Mouse (Mus musculus) kidney, adult 8-10 months (tissue): ENCODE measurements around the gene Trappc5.

Source experiments
- DNase-seq, 2 experiments: peaks; one replicate each; pipeline ENCODE4 v3.0.0; 2022

The Trappc5 gene

DNA sequence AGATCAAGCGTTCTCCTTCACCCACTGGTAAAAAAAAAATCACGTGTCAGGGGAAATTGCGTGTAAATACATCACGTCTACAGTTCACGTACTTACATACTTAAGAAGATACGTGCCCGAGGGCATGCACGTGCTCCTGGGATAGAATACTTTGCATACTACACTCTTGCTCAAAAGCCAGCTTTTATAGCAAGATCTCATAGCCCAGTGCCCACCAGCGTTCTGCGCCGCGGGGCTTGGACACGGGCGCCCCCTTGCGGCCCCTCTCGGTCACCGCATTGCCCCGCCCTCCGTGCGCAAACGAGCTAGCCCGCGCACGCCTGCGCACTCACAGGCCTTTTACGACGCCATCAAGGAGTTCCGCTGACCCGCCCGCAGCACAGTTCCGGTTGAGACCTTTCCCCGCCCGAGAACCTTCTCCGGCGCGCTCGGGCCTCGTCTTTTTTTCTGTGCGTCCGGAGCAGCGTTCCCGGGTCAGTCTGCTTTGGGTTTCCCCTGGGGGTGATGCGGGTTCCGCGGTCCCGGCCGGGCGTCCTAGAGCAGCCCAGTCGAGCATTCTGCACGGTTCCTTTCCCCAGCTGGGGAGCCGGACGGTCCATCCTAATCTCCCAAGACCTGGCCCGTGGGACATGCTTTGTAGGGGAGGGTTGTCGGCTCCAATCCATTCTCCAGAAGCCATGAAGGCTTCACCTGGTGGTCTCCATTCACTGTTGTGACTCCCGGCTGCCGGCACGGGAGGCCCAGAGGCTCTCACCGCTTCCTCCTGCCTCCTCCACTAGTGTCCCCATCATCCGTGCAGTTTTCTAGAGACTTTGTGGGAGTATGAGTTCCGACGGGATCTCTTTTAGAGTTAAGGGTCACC is at the start of gene Trappc5:
TSS of gene Trappc5 (plus strand) at position 169 of the 862 bp plus-strand sequence.
- DNase-seq = peak; percentile 91 to 94

DNA sequence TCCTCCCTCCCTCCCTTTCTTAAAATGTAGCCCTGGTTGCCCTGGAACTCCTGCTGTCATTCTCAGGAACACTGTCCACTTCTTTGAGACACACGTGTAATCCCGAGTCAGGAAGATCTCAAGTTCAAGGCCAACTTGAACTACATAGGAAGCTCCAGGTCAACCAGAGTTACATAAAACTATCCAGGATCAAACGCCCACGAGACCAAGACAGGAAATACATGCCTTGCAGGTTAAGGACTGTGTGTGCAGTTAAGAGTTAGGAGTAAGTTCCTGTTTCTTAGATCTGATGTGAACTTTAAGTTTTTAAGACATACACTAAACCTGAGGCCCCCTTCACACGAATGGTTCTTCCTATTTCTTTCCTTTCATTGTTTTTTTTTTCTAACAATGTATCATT is 49.1 kb upstream of the Trappc5 start:
- DNase-seq = no peak

DNA sequence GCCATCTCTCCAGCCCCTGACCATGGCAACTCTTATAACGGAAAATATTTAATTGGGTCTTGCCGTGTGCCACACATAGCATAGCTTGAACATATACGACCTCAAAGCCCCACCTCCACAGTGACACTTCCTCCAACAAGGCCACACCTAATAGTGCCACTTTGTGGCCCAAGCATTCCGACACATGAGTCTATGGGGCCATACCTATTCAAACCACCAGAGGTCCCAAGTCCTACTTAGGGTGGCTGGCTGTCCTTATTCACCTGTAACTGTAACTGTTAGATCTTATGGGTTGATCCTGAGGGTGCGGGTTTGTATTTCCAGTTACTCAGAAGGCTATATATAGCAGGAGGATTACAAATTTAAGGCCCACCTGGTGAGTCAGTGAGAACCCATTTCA is 48.1 kb upstream of the Trappc5 start:
- peak in 1 of 2 experiments; percentile 58 for DNase-seq

DNA sequence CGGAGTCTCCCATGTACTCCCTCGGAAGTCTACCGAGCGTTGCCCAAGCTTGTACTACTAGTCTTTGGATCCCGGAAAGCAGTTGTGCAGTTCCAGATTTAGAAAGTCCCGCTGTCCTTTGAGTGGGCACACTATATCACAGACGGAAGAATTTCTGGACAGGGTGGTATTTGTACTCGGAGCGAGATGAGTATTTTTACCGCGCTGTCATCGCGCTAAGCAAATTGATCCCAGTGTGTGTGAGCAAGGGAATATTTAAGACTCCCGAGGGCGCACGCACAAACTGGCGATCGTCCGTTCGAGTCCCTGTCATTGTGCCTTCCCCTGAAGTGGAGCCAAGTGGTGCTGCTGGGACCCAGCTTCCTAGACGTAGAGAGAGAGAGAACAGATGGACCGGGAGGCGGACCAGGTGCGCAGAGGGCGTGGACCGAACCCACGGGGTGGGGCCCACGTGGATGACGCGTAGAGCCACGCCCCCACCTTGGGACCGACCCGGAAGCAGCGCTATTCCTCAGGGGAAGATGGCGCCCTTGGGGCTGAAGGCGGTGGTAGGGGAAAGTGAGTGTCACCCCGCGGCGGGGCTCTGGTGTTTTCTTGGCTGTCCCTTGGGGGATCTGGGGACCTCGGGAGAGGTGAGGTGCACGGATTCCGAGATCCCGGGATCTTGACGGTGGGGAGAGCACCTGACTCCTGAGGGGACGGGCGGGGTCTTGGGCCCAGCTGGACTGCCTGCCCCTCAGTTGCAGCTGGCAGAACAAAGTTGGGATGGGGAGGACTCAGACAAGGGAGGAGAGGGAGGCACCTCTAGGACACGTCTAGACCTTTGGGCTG is 45.2 kb upstream of the Trappc5 start, which contains the start of gene Stxbp2:
TSS of gene Stxbp2 (plus strand) at position 309 of the 831 bp plus-strand sequence.
- peak; percentile 86 to 89 for DNase-seq

DNA sequence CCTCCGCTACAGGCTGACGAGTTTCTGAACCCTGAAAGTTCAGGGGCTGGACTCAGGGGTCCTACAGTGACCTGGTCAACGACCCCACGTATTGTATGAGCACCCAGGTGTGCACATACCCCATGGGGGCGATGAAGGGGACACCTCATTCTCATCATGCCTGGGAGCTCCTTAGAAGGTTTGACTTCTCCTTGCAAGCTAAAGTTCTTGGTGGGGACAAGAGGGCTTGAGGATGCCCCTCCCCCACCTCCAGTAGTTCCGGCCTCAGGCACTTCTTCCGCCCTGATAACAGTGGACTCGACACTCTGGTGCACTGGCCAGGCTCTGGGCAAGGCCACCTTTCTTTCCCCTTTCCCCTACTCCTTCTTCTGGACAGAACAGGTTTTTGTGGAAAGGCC is 44.6 kb upstream of the Trappc5 start:
- DNase-seq = no peak

DNA sequence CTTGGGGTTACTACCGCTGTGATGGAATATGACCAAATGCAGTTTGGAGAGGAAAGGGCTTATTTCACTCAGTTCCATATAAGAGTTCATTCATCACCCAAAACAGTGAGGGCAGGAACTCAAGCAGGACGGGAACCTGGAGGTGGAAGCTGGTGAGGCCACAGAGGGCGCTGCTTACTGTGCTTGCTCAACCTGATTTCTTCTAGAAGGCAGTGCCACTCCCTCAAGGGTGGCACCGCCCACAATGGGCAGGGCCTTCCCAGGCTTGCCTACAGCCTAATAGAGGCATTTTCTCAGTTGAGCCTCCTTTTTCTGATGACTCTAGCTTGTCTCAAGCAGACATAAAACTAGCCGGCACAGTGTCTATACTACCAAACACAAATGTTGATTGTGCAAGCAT is 30.3 kb upstream of the Trappc5 start:
- DNase-seq = peak; percentile 53 to 72

DNA sequence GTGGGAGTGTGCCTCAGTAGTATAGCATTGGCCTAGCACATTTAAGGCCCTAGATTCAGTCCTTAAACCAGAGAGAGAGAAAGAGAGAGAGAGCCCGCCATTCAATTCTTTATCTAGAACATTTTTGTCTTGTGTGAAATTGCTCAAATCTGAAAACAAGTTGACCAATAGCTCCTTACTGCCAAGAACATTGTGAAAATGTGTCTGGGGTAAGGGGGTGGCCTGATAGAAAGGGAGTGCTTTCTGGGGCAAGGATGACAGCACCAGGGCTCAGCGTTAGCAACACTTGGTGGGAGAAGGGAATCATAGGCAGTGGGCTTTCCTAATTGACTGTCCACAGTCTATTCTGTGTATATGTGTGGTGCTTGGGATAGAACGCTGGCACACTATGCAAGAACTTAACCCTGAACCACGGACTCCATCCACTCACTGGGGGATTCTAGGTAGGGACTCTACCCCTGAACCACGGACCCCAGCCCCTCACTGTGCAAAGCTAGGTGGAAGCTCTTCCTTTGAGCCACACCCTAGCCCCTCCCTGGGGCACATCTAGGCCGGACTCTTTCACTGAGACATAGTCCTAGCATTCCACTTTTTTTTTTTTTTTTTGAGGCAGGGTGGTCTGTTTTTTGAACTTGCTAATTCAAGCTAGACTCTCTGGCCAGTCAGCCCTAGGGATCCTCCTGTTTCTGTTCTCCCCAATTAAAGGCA is 29.1 kb upstream of the Trappc5 start:
- DNase-seq = no peak

DNA sequence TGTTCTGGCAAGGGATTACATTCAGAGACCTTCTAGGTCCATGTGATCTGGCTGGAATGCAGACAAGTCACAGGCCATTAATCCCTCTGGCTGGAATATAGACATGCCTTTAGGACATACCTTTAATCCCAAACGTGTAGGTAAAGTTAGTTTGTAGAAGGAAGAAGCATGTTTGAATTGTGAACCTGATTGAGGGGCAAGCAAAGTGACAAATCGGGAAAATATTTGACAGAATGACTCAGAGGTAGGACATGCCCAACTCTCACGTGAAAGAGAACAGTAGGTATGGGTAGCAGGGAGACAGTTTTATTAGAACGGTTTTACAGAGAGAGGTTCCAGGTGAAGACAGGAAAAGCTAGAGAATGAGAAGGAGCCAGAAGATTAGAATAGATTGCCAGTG is 28.5 kb upstream of the Trappc5 start:
- no peak for DNase-seq

DNA sequence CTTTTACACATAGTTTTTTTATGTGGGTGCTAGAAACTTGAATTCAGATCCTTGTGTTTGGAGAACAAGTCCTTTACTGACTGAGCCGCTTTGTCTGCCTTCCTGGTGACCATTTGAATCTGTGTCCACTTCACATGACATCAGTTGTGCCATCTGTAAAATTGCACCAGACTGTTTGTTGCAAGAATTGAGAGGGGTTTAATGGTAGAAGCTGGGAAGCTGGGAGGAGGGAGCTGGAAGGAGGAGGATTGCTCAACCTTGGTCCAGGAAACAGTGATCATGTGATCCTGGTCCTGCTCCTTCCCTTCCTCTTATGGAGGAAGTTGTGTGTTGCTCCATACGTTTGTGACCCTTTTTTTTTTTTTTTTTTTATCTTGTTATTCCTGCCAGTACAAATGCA is 27.8 kb upstream of the Trappc5 start:
- no peak for DNase-seq

DNA sequence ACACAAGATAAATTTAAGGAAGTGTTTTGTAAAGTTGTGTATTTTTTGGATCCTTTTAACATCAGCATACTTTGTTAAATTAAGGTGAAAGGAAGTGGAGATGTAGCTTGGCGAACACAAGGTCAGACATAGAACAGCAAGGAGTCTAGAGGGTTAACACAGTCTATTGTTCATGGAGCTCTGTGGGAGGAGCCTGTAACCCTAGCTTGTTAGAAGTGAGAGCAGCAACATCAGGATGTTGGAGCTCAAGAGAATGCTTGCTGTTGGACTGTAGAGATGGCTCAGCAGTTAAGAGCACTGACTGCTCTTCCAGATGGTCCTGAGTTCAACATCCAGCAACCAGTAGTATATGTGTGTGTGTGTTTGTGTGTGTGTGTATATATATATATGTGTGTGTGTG is 27.1 kb upstream of the Trappc5 start:
- no peak for DNase-seq

DNA sequence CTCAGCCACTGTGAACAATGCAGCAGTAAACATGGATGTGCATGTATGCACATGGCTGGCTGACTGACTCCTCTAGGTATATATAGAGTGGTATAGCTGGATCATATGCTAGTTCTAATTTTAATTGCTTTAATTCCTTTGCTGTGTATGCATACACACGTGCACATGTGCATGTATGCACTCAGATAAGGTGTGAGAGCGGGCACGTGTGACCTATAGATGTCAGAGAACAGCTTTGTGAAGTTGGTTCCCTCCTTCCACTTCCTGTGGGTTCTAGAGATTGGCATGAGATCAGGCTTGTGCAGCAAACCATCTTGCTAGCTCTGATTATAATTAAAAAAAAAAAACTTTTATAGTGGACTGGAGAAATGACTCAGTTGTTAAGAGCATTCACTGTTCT is 23.3 kb upstream of the Trappc5 start:
- no peak for DNase-seq

DNA sequence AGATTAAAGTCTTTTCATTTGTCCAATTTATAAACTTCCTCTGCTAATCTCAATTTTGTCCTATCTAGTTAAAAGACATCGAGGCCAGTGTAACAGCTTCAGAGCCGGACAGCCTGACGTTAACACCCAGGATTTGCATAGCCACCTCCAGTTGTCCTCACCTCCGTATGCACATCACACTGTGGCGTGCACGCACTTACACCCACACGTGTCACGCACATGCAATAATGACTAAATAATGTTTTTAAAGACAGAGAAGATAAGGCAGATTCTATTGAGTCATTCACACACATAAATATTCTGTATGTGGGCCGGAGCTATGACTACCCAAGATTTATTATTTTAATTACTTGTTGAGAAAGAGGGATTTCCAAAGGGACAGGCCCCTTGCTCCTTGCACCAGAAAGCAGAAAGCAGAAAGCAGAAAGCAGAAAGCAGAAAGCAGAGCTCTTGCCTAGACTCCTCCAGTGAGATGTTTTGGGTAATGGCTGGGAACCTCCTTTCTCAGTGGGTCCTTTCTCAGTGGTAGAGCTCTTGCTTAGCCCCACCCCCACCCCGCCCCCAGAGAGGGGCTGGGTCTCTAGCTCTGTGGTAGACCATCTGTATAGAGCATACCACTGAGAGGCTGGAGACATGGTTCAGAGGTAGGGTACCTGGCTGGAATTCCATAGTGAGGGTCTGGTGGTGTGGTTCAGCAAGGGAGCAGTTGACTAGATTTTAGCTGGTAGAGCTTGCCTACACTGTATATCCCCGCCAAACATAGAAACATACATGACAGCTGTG is 21.2 kb upstream of the Trappc5 start:
- DNase-seq = no peak

DNA sequence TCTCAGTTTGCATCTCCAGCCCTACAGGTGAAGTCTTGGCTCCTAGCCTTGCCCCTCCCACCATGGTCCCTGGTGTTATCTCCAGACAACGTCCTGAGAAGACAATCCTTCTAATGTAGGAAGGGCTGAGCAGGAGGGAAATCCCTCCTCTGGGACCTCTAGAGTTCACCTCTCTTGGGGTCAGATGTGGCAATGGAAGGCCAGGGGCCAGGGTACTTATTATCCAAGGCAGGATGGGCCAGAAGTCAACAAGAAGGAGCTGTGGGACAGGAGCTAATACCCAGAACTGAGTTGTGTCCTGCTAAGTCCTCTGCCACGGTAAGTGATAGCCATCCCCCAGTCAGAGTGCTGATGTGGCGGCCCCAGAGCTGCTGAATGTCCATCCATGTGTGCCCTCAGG is 20.6 kb upstream of the Trappc5 start, which contains the start of gene Retn:
TSS of gene Retn (plus strand) at position 245 of the 400 bp plus-strand sequence.
- DNase-seq = no peak

DNA sequence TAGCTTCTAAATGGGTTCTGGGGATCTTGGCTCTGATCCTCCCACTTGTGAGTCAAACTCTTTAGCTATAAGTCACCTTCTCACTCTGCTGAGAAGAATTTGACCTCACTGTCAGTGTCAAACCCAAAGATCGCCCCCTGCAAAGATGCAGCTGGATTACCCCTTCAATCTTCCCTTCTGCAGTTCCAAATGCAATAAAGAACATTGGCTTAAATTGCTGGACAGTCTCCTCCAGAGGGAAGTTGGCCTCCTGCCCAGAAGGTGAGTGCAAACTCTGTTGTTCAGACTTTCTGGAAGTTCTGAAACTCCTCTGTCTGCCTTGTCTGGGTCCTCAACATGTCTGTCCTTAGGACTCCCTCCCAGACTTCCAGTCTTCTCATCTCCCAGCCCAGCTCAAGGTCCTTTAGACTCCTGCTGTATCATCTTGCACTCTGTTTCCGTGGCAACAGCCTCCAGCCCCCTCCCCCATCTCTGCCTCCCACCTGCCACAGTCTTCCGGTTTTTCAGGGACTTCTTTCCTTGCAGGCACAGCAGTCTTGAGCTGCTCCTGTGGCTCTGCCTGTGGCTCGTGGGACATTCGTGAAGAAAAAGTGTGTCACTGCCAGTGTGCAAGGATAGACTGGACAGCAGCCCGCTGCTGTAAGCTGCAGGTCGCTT is 19.2 kb upstream of the Trappc5 start:
- DNase-seq = no peak

DNA sequence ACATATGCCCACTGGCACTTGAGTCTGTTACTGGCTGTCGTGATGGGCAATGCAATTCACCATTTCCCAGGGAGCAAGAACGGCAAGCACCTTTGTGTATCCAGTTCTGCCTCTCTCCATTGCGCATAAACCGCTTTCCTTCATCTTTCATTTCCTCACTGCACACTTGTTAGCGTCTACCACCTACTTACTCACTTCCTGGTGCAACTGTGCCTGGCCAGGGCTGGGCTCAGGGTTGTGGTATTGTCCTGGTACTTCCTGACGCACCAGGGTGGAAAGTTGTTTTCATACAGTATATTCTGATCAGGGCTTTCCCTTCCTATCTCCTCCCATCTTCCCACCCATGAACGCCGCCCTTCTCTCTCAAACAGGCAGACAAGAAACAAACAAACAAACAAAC is 15.2 kb upstream of the Trappc5 start:
- DNase-seq = no peak

DNA sequence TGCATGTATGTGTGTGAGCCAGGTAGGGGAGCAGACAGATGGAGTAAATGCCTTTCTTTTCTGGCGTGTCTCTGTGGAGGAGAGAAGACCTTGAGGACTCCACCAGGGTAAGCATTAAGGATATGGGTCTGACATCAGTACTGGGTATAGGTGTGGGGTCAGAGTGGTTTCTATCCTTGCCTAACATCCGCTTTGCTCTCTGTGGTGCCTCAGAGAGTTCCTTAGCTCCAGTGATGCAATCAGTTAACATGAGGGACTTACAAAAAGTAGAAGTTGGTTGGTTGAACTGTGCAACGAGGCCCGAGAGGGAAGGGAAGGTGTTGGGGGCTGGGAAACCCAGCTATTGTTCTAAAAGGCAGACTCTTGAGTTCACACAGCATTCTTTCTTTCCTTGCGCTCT is 11.7 kb upstream of the Trappc5 start:
- DNase-seq = no peak

DNA sequence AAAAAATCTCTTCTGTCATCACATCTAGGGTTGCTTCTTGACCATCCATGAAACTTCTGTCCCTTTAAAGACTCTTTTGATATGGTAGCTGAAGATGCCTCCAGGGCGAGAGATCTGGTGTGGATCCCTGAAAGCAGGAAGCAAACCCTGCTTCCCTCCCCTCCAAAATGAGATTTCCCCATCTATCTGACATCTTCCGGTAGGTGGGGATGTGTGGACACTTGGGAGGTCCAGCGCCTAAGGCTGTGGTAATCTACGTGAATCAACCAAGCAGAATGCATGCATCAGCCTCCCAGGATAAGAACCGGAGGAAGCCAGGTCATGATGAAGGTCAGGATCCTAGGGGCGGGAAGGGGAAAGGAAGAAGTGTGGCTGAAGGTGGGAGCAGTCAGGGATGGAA is 10.6 kb upstream of the Trappc5 start, which contains the start of gene Mcemp1:
TSS of gene Mcemp1 (plus strand) at position 248 of the 400 bp plus-strand sequence.
- no peak for DNase-seq

DNA sequence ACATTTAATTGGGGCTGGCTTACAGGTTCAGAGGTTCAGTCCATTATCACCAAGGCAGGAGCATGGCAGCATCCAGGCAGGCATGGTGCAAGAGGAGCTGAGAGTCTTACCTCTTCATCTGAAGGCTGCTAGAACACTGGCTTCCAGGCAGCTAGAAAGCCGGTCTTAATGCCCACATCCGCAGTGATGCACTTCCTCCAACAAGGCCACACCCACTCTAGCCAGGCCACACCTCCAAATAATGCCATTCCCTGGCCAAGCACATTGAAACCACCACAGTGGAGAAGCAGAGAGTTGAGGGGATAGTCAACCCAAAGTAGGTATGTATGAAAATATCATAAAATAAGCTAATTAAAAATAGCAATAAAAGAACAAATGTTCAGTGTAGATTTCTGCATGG is 5.7 kb upstream of the Trappc5 start:
- DNase-seq = no peak

DNA sequence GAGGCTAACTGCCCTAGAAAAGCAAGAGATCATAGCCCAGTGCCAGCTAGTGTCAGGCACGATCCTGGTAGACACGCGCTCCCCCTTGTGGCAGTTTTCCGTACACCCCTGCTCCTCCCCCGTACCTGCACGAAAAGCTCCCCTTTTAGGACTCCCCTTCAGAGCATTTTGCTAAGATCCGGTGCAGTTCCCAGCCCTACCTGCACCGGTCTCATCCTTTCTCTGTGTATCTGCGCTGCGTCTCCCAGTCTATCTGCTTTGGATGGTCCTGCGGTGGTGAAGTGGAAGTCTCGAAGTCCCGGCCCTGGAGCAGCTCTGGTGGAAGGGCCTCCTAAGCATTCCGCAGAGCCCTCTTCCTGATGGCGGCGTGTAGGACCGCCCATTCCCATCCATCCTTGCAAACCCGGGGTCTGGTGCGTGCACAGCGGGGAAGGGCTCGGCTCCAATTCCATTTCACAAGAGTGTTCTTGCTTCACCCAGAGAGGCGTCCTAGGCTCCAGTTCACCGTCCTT is 4.1 kb upstream of the Trappc5 start, which contains the start of gene Fcor:
TSS of gene Fcor (minus strand) at position 383 of the 512 bp plus-strand sequence.
- DNase-seq = peak; percentile 70 to 89

DNA sequence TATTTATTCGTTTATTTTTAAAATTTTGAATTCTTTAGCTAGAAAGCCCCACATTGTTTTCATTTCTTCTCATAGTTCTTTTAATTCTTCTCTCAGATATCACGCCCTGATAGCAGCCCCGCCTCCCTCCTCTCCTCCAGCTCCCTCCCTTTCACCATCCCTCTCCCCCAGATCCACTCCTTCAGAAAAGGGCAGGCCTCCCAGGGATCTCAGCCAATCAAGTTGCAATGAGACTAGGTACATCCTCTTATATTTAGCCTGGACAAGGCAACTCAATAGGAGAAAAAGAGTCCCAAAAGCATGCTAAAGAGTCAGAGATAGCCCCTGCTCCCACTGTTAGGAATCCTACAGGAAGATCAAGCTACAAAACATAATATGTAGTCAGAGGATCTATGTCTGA is 1.4 kb upstream of the Trappc5 start:
- no peak for DNase-seq

DNA sequence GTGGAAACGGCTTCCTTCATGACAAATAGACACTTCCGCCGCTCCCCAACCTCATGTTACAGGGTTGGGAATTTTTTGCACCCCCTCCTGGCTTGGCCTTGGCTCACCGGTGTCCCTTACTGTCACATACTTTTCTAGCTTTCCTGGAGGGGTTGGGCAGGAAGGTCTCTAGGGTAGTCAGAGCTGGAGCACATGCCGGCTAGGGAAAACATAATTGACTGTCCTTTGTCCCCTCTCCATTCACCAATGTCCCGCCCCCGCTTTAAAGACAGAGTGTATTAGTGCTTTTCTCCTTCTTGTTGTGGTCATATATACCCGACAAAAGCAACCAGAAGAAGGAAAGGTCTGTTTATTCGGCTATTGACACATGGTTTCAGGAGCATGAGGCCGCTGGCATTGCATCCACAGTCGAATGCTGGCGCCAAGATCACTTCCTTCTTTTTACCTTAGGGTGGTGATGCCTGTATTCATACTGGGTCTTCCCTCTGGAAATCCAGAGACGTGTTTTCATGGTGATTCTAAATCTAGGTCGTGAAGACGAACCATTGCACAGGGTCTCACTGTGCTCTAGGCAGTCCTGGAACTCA is 987 bp downstream of the Trappc5 start:
- no peak for DNase-seq
